Mouse (Mus musculus): ENCODE data around the gene Fnbp1l. TPM values are rescaled to one million over a fixed set of nuclear protein-coding genes. Genes with fewer than 3 reads are reported as not detected.

The Fnbp1l gene
- total RNA-seq, 2 experiments from 2014 or later: 17.2 to 23.0 TPM

- intact Hi-C loops (cut with DNase I): no loop called here
- DNase-seq: no peak
Measured at GRCm38 (mm10) chr3:122612537-122612936, 7.0 kb downstream of the Fnbp1l start.

GRCm38 (mm10) chr3:122611761-122612160 is 7.8 kb downstream of the Fnbp1l start:
- intact Hi-C loops (cut with DNase I): no loop called here
- no peak for DNase-seq

- no peak for DNase-seq
- intact Hi-C loops (cut with DNase I): no loop called here
Measured at GRCm38 (mm10) chr3:122606105-122606801, 13.3 kb downstream of the Fnbp1l start.

- no peak for DNase-seq
- intact Hi-C loops (cut with DNase I): no loop called here
Measured at GRCm38 (mm10) chr3:122603229-122603628, 16.3 kb downstream of the Fnbp1l start.

- intact Hi-C loops (cut with DNase I): no loop called here
Measured at GRCm38 (mm10) chr3:122602370-122602769, 17.1 kb downstream of the Fnbp1l start.

GRCm38 (mm10) chr3:122599291-122599690 is 20.2 kb downstream of the Fnbp1l start:
- intact Hi-C loops (cut with DNase I): no loop called here
- DNase-seq: no peak

More at GRCm38 (mm10) chr3:122602370-122602769, 17.1 kb downstream of the Fnbp1l start:
- DNase-seq: no peak

GRCm38 (mm10) chr3:122590804-122591203 is 28.7 kb downstream of the Fnbp1l start:
- DNase-seq: no peak
- intact Hi-C loops (cut with DNase I): no loop called here

GRCm38 (mm10) chr3:122590346-122590745 is 29.2 kb downstream of the Fnbp1l start:
- intact Hi-C loops (cut with DNase I): no loop called here
- DNase-seq: no peak

- intact Hi-C loops (cut with DNase I): loop anchor here (5.0 kb wide), 1 partner anchor 50 kb away; no protein-coding TSS in a partner anchor
- DNase-seq: no peak
Measured at GRCm38 (mm10) chr3:122586918-122587641, 32.4 kb downstream of the Fnbp1l start.

- intact Hi-C loops (cut with DNase I): no loop called here
Measured at GRCm38 (mm10) chr3:122577360-122577759, 42.2 kb downstream of the Fnbp1l start.

GRCm38 (mm10) chr3:122574921-122575320 is 44.6 kb downstream of the Fnbp1l start:
- DNase-seq: no peak
- intact Hi-C loops (cut with DNase I): no loop called here

More at GRCm38 (mm10) chr3:122577360-122577759, 42.2 kb downstream of the Fnbp1l start:
- no peak for DNase-seq

GRCm38 (mm10) chr3:122573426-122574286 is 45.9 kb downstream of the Fnbp1l start:
- no peak for DNase-seq
- intact Hi-C loops (cut with DNase I): no loop called here

GRCm38 (mm10) chr3:122566549-122566948 is 53.0 kb downstream of the Fnbp1l start:
- intact Hi-C loops (cut with DNase I): no loop called here
- DNase-seq: no peak

- no peak for DNase-seq
- intact Hi-C loops (cut with DNase I): no loop called here
Measured at GRCm38 (mm10) chr3:122566112-122566511, 53.4 kb downstream of the Fnbp1l start.

GRCm38 (mm10) chr3:122565285-122565684 is 54.2 kb downstream of the Fnbp1l start:
- intact Hi-C loops (cut with DNase I): no loop called here
- no peak for DNase-seq

- intact Hi-C loops (cut with DNase I): no loop called here
- no peak for DNase-seq
Measured at GRCm38 (mm10) chr3:122557766-122558165, 61.7 kb downstream of the Fnbp1l start.

GRCm38 (mm10) chr3:122551174-122551573 is 68.3 kb downstream of the Fnbp1l start:
- intact Hi-C loops (cut with DNase I): loop anchor here (5.0 kb wide), 1 partner anchor 66 kb away; the partner anchor contains the start of gene Fnbp1l
- DNase-seq: no peak

- DNase-seq: no peak
- intact Hi-C loops (cut with DNase I): no loop called here
Measured at GRCm38 (mm10) chr3:122547469-122547868, 72.0 kb downstream of the Fnbp1l start.

- intact Hi-C loops (cut with DNase I): no loop called here
Measured at GRCm38 (mm10) chr3:122545346-122545745, 74.2 kb downstream of the Fnbp1l start.

GRCm38 (mm10) chr3:122540918-122541317 is 78.6 kb downstream of the Fnbp1l start:
- no peak for DNase-seq
- intact Hi-C loops (cut with DNase I): no loop called here

More at GRCm38 (mm10) chr3:122545346-122545745, 74.2 kb downstream of the Fnbp1l start:
- DNase-seq: no peak

Data from heart, postnatal 36 days (tissue).